Mouse (Mus musculus) WW6 (cell line): ENCODE results near the gene Cfap99.
A peak's percentile ranks its signal among the peaks of the same experiment; 100 is the strongest.

Experiments used
- DNase-seq: peaks from one replicate; pipeline ENCODE4 v3.0.0-alpha.2; 2013; ENCODE audit warnings: low read depth, low spot score

The Cfap99 gene

GRCm38 (mm10) chr5:34326875-34327576 lies 38.6 kb downstream of the Cfap99 start:
- peak; percentile 58 for DNase-seq

GRCm38 (mm10) chr5:34330136-34330535 lies 41.7 kb downstream of the Cfap99 start:
- DNase-seq = no peak

GRCm38 (mm10) chr5:34334081-34334480 lies 45.7 kb downstream of the Cfap99 start:
- DNase-seq = no peak

GRCm38 (mm10) chr5:34335539-34336096 lies 47.2 kb downstream of the Cfap99 start:
- DNase-seq = no peak

- peak; percentile 92 for DNase-seq
Measured at GRCm38 (mm10) chr5:34336097-34336774, 47.8 kb downstream of the Cfap99 start, which contains the start of gene Rnf4. Rnf4 (plus strand) TSS chr5:34336289.

GRCm38 (mm10) chr5:34336775-34337450 lies 48.5 kb downstream of the Cfap99 start:
- peak; percentile 42 for DNase-seq

GRCm38 (mm10) chr5:34340246-34340645 lies 51.8 kb downstream of the Cfap99 start:
- DNase-seq = no peak

GRCm38 (mm10) chr5:34352084-34352631 lies 63.8 kb downstream of the Cfap99 start:
- DNase-seq = no peak

- DNase-seq = no peak
Measured at GRCm38 (mm10) chr5:34360261-34360660, 71.9 kb downstream of the Cfap99 start.

GRCm38 (mm10) chr5:34363115-34363514 lies 74.7 kb downstream of the Cfap99 start:
- DNase-seq = no peak

GRCm38 (mm10) chr5:34368551-34369290 lies 80.3 kb downstream of the Cfap99 start:
- DNase-seq = peak; percentile 22

GRCm38 (mm10) chr5:34369341-34370021 lies 81.1 kb downstream of the Cfap99 start, which contains the start of gene Fam193a:
Fam193a (plus strand) TSS chr5:34369933.
- peak; percentile 80 for DNase-seq

GRCm38 (mm10) chr5:34370022-34370823 lies 81.8 kb downstream of the Cfap99 start:
- DNase-seq = peak; percentile 18

- no peak for DNase-seq
Measured at GRCm38 (mm10) chr5:34370840-34371239, 82.4 kb downstream of the Cfap99 start.

- no peak for DNase-seq
Measured at GRCm38 (mm10) chr5:34372141-34372540, 83.7 kb downstream of the Cfap99 start.

- no peak for DNase-seq
Measured at GRCm38 (mm10) chr5:34372541-34372940, 84.1 kb downstream of the Cfap99 start.
